Mouse (Mus musculus): ENCODE results near the gene Homer3.
A peak's percentile ranks its signal among the peaks of the same experiment; 100 is the strongest.

Homer3 gene

DNA sequence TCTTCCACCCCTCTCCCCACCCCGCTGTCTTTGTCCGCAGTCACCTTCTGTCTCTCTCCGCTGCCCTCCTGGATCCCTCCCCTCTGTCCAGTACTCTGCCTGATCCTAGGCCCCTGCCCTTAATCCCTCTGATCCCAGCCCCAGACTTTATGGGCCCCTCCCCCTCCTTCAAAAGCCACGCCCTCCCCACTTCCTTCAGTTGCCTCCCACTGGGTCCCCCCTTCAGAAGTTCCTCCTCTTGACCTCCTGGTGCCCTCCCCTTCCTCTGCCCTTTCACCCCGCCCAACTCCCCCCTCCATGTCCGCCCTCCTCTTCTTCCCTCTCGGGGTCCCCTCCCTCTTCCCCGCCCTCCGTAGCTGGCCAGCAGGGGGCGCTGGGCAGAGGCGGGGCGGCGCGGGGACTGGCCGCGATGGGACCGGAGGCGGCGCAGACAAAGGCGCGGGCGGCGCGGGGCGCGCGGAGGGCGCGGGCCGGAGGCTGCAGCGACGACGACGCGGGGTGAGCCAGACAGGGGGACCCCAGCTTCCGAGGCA, at the start of gene Homer3:
Homer3 (plus strand) TSS at position 225 of the 533 bp plus-strand sequence.
- peak; percentile 92 for DNase-seq (ENCODE audit: low spot score)

DNA sequence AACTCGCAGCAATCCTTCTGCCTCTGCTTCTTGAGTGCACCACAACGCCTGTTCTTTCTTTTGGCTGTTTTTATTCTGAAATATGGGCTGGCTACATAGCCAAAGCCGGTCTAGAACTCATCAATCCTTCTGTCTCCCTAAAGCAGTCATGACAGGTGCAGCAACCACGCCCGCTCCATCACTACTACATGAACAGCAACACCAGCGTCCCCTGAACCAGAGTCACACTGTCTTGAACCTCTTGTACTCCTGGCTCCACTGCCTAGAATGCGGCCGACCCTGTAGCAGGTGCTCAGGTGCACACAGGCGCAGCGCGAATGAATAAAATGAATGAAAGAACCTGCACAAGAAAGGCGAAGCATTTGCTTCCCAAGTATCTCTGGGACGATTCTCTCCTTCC, 49.0 kb upstream of the Homer3 start:
- DNase-seq (ENCODE audit: low spot score), result no peak

DNA sequence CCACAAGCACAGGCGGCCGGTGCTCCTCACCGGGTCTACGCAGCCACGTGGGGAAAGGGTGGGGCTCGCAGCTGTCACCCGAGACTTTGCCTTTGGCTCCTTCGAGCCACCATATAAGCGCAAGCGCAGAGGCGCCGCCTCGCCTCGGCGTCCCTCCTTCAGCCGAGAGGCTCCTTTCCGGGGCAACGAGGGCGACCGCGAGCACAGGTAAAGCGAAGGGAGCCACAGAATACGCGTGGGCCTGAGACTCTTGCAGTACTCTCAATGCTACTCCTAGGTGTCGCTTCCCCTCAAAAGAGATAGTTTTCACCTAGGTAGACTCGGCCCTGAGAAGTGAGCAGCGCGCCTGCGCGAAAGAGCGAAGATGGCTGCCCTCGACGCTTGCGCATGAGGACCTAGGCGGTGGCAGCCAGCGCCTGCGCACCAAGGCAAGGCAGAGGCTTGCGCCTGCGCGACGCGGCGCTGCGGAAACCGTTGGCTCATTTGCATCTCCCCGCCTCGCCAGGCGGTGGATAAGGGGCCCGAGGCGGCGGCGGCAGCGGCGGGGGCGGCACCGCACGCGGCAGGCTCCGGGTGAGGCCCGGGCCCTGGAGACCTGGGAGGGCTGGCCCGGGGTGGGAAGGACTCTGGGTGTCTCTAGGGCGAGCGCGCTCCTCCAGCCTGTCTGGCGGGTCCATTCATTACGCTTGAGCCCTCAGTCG, 48.4 kb upstream of the Homer3 start, which contains the start of the genes Sugp2 and Armc6:
Sugp2 (plus strand) TSS at position 147 of the 701 bp plus-strand sequence.
Armc6 (minus strand) TSS at position 387 of the 701 bp plus-strand sequence.
- peak; percentile 87 for DNase-seq (ENCODE audit: low spot score)

DNA sequence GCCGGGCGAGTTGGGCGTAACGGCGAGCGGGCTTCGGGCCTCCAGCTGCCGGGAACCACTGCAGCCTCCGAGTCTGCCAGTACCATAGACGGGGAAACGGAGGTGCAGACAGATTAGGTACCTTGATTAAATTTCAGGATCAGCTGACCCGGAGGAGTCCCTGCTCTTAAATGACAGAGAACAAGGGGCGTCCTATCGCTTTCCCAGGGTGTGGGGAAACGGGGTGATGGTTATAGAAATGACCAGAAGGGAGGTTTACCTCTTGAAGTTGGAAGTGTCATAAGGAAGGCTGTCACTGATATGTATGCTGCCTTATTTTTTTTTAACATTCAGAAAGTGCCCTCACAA, 47.9 kb upstream of the Homer3 start:
- DNase-seq (ENCODE audit: low spot score), result no peak

DNA sequence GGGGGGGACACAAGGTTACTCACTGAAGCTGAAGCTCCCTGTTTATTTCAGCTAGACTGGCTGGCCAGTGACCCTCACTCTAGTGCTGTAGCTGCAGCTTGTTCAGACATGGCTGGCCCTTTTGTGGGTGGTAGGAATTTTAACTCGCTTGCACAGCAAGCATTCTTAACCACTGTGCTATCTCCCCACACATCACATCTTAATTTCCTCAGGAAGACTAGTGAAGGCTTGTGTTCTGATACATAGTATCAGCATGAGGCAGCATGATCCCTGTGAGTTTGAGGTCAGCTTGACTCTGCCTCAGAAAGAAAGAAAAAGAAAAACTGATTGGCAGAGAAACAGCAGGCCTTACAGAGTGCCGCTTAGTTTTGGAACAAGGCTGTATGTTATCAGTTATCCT, 44.8 kb upstream of the Homer3 start:
- no peak for DNase-seq (ENCODE audit: low spot score)

DNA sequence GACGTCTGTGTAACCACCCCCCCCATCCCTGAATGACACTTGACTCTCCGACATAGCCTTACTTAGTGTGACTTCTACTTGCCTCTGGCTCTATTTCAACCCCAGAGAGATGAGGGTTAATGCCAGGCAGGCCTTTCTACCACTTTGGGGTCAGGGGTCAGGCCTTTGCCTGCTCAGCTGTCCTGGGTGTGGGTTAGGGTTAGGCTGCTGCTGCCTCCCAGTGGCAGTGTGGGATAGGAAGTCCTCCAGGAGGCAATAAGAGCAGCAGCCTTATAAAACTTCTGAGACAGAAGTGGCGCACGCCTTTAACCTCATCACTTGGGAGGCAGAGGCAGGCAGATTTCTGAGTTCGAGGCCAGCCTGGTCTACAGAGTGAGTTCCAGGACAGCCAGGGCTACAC, 42.0 kb upstream of the Homer3 start:
- DNase-seq (ENCODE audit: low spot score), result no peak

DNA sequence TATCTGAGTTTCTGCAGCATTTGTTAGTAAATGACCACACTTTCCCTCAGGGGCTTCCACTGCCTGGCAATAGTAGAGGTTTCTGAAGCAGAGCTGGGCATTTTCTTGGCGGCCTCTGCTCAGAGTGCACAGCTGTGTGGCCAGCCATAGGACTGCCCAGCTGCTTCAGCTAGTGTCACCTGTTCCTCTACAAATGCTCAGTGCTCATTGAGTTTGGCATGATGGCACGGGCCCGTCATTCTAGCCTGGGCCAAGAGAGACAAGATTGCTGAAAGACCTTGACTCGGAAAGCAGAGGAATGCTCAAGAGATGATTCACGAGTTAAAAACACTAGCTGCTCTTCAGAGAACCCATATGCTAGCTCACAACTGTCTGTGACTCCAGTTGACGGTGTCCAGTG, 36.0 kb upstream of the Homer3 start:
- no peak for DNase-seq (ENCODE audit: low spot score)

DNA sequence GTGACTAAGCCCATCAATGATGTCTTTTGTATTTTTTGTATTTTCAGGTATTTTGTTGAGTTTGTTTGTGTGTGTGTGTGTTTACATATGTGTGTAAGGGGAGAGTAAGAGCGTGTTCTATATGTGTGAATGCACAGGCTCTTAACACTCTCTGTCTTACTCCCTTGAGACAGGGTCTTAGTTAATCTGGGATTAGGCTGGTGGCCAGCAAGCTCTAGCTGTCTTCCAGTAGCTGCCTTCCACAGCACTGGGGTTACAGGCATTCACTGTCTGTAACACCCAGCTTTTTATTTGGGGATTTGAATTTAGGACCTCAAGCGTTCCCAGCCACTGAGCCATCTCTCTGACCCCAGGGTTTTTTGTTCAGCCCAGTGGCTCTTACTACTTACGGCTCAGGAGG, 34.8 kb upstream of the Homer3 start:
- DNase-seq (ENCODE audit: low spot score), result no peak

DNA sequence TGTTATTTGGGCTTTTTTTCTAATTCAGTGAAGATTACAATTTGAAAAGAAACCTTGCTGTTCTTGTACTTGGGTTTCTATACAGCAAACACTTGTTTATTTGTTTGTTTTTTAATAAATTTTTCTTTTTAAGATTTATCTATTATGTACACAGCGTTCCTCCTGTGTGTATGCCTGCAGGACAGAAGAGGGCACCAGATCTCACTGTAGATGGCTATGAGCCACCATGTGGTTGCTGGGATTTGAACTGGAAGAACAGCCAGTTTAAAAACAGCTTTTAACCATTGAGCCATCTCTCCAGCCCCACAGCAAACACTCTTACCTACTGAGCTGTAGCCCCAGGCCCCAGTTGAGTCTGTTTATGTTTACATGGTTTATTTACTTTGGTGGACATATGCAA, 28.0 kb upstream of the Homer3 start:
- DNase-seq (ENCODE audit: low spot score), result no peak

DNA sequence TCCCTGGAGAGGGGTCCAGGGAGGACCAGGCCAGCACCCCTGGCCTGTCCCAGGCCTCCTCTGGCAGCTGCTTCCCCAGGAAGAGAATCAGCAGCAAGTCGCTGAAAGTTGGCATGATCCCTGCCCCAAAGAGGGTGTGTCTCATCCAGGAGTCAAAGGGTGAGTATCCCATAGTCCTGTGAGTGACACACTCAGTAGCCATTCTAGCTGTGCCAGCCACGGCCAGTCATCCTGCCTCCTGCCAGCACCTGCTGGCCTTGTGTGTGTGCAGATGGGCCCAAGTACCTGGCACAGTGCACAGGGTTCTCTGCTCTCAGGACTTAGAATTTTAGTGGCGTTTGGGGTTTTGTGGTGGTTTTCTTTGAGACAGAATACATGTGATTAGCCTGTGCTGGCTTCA, 25.2 kb upstream of the Homer3 start:
- DNase-seq (ENCODE audit: low spot score), result no peak

DNA sequence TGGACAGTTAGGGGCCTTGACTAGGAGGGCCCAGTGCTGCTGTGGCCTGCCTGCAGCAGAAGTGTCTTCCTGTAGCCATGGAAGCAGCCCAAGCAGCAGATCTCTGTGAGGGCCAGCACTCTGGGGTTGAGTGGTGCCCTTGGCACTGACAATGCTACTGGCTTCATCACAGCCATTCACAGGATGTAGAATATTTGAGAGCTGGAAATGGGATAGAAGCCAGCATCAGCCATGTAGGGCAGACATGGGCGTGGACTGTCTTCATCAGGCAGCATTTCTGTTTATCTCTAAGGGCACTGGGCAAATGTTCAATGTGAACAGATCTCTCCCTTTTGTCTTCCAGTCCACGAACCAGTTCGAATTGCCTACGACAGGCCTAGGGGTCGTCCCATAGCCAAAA, 24.0 kb upstream of the Homer3 start:
- DNase-seq (ENCODE audit: low spot score), result no peak

DNA sequence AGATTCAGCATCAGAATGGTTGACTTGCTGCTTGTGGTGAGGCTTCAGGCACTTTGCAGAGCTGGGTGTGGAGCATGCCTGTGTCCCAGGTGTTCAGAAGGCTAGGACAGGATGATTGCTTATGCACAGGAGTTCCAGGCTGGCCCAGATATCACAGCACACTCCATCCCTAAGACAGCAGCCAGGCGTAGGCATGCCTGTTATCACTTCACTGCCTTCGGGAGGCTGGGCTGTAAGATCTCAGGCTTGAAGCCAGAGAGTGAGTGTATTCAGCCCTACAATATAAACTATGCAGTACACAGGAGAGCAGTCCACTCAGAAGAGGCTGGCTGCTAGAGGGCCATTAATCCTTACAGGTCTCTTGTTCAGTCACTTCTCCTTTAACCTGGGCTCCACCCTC, 23.6 kb upstream of the Homer3 start:
- no peak for DNase-seq (ENCODE audit: low spot score)

DNA sequence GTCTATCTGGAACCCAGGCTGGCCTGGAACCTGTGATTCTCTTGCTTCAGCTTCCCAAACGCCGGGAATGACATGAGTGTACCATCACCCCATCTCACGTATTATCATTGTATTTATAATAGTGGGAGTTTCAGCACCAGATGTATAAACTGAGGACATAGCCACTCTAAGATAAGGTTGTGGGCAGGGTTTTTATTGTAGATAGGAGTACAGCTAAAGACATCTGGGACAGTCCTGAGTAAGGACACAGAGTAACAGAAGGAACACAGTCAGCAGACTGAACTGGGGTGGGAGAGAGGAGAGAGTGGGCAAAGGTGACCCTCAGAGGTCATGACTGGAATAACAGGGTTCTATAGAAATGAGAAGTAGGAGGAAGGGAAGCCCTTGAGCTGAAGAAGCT, 15.0 kb upstream of the Homer3 start:
- DNase-seq (ENCODE audit: low spot score), result no peak

DNA sequence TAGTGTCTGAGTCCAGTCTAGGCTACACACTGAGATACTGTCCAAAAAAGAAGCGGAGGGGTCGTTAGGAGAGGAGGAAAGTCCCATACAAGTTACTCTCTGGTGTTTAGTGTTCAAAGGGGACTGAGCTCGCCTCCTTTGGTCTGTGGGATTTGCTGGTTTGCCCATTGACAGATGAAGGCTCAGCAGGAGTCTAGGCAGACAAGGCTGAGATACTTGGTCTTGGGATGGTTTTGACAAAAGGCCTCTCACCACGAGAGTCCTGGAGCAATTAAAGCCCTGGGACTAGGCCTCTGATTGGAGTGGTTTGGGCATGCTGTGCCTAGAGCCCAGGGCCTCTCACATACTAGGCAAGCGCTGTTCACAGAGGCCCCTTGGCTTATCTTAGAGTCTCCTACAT, 14.3 kb upstream of the Homer3 start:
- DNase-seq (ENCODE audit: low spot score), result no peak

DNA sequence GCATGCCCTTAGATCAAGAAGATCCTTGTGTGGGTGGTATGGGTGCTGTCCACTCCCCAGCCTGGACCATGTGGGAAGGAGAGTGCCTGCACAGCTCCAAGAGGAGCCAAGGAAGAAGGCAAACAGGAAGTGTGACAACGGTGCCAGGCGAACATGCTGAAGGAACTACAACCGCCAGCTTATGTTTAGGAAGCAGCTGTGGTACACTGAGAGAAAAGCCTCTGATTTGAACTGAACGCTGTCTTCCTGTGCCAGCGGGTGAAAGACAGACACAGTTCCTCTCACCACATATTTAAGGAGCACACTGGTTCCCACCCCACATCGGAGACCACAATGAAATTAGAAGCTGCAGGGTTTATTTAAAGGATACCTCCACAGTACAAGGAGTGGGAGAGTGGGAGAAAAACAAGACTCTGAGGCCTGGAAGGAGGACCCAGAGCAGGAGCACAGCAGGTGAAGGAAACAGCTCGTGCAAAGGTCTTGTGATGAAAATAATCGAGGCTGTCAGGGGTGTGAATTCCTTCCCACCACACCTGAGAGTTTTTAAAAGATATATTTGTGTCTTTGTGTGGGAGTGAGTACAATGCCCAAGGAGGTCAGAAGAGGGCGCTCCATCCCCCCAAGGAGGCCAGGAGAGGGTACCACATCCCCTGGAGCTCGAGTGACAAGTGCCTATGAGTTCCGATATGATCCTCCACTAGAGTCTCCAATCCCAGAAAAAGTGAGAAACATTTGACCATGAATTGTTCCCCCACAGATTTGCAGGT, 13.6 kb upstream of the Homer3 start:
- no peak for DNase-seq (ENCODE audit: low spot score)

DNA sequence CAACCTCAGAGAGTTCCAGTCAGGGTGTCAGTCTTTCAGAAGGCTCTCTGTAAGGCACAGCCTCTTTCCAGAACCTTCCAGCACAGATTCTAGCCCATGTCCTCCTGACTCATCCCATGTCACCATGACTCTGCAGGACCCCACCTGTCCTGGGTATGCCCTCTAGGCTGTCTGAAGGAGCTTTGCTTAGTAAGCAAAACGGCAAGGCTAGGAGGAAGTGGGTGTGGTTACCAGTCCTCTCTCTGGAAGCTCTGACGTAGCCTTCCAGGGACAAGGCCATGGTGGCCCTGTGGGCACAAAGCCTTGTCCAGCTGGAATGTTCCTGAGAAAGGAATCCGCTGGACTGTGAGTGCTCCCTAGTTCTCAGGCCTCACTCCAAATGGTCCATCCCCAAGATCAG, 9.7 kb upstream of the Homer3 start:
- DNase-seq (ENCODE audit: low spot score), result no peak

DNA sequence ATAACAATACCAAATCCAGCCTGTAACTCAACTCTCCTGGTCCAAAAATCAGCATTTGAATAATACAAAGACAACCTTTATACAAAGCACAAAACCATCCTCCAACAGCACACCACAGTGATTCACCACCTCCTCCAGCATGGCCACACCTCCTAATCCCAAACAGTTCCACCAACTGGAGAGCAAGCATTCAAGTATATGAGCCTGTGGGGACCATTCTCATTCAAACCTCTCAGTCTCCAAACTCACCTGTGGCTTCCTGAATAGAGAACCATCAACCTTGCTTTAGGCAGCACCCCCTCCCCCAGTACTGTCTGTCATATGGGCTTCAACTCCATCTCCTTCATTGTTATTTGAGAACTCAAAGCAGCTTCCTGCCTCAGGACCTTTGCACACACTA, 8.3 kb upstream of the Homer3 start:
- DNase-seq (ENCODE audit: low spot score), result no peak

DNA sequence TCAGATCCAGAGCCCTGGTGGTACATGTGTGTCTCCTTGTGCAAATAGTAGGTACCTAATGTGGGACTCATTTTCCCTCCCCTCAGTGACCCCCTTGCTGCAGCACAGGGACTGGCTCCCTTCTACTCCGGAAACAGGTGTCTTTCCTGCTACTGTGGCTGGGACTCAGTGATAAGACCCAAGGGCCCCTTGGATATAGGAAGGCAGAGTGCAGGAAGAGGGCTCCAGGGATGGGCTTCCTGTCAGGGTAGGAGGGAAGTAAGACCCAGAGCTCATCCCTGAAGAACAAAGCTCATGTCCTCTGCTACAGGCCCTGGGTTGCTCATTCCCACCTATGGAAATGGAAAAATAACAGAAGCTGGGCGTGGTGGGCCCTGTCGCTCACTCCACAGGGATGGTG, 6.2 kb upstream of the Homer3 start:
- no peak for DNase-seq (ENCODE audit: low spot score)

DNA sequence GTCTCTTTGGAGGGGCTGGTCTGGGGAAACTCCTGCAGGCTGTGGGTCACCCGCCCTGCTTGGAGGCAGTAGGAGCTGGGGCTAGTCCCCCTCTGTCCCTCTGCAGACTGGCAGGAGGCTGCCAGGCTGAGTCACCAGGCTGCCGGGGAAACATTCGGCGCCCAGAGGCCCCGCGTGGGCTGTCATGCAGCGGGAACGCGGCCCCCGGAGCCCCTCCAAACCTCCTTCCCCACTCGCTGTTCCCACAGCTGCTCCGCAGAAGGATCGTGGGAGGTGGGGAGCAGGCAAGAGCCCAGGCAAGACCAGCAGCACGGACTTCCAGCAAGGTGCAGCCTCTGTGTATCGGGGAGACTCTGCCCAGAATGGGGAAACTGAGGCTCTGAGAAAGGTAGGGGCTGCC, 4.5 kb upstream of the Homer3 start:
- no peak for DNase-seq (ENCODE audit: low spot score)

DNA sequence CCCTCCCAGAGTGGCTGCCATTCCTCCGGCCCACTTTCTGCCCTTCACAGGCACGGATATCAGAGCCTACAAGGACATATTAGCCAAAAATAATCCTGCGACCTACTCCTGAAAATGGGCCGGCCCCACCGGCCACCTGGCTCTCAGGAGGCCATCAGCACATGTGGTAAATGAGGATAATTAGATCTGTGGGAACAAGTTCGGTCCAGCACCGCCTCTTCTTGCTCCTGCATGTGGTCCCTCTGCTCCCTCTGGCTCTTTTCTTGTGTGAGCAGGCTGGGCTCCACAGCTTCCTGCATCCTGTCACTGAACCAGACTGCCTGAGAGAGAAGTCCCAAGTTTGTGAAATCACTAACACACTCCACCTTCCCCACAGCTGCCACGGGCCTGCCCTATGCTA, 3.4 kb upstream of the Homer3 start:
- no peak for DNase-seq (ENCODE audit: low spot score)

DNA sequence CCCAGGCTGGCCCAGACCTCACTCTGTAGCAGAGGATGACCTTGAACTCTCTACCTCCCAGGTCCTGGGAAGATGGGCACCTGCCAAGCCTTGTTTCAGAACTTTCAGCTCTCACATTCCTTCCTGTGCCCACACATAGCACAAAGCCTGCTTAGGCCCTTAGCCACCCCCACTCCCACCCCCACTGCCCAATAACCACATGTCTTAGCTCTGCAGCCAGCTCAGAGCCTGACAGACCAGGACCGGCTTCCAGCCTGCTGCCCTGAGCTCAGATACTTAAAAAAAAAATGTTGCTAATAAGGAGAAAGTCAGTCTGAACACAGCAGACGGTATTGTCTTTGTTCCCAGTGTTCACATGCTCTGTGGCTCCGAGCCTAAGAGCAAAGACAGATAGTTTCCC, 1.6 kb upstream of the Homer3 start:
- no peak for DNase-seq (ENCODE audit: low spot score)

DNA sequence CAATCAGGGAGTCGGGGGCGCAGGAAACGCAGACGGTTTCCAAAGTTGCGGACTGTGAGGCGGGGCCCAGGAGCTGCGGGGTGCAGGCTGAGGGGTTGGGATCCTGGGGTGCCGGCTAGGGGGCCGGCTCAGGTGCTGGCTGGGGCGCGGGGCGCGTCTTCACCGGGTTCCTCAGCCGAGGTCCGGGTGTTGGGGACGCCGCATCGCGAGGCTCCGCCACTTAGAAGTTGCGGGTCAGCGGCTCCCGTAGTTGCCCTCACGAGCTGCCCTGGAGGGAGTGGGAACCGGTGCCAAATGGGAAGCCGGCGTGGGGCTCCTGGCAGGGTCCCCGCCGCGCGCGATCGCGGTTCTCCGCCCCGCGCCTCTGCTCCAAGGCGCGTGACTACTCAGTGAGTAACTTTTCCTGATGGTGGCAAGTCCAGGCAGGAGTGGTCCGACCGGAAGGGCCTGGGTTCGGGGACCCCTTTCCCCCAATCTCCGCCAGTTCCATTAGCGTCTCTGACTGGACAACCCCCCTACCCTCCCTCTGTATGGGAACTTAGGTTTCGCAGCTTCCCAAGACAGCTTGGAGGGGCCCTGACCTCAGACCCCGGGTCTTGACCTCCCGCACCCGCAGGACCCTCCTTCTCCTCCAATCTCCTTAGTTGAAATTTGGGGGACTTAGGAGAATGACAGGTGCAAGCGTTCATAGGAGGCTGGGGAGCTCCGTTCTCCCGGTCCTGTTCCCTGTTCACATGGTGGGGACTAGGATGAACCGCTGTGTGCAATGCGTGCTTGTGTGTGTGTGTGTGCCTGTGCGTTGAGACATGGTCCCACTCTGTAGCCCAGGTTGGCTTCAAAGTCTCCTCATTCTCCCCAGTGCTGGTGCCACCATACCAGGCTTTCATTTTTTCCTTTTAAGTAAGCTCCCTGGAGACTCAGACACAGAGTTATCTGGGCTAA, 780 bp downstream of the Homer3 start:
- no peak for DNase-seq (ENCODE audit: low spot score)

Data from ovary, postnatal 14 days (tissue).